8 mouse cellular contexts compared by ENCODE assay signal in the genomic region with DNA sequence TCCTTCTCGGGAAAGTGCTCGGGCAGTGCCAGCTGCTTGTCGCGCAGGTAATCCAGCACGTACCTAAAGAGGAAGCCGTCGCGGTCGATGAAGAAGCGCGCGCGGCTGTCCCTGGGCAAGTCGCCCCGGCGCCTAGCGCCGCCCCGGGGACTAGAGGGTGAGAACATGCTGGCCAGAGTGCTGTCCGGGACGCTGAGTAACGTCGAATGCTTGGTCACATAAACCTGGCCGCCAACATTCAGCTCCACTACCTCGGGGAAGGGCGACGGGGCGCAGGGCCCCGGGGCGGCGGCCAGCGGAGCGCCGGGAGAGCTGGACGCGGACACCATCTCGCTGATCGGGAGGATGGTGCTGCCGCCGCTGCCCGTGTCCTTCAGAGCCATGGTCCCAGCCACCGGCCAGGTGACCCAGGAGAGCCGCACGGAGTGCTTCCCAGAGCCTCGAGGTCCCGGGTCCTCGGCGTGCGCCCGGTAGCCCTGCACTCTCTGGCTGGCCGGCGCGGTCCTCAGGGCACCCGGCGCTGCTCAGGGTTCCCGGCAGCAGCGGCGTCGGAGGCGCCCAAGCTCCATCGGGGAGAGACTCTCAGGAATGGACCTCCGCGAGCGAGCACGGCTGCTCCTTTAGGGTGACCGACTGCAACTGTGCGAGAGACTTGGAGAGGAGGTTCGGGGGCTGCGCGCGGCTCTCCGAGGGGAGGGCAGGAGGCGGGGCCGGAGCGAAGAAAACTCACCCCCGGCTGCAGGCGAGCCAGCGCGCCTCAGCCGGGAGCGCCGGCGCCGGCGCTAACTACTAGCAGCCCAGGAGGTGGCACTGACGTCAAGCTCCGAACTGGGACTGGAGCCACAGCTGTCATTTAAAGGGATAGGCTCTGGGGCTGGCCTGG. TPM values are rescaled to one million over a fixed set of nuclear protein-coding genes. Genes with fewer than 3 reads are reported as not detected.
DNase-seq lines count a peak whose midpoint lies in the region; ATAC-seq and TF ChIP-seq lines count a peak whose summit lies in the region.

A gene (minus strand): TSS at position 761 of the 883 bp plus-strand sequence.

- no peaks in the 10 kb centered on the region for H3K27me3 ChIP-seq in forebrain, postnatal 0 days (ENCODE audit: insufficient read depth, low read length)
- H3K27me3 ChIP-seq in hindbrain, embryonic 11.5 days (ENCODE audit: control insufficient read depth, insufficient read depth, low read length): peaks cover 13% of the 10 kb centered on the region
- H3K27me3 ChIP-seq in liver, postnatal 0 days (ENCODE audit: insufficient read depth, low read length): peaks cover 23% of the 10 kb centered on the region

- TF ChIP-seq CTCF in forebrain, postnatal 0 days (IDR thresholded peaks at IDR 0.05; ENCODE audit: low read depth): peak; percentile 50
- no peak for TF ChIP-seq CTCF in liver, postnatal 0 days (IDR thresholded peaks at IDR 0.05; ENCODE audit: low read depth)

- H3K36me3 ChIP-seq in forebrain, postnatal 0 days (ENCODE audit: insufficient read depth): no peaks in the 10 kb centered on the region
- no peaks in the 10 kb centered on the region for H3K36me3 ChIP-seq in hindbrain, embryonic 11.5 days (ENCODE audit: control insufficient read depth, insufficient read depth, low read length)
- no peaks in the 10 kb centered on the region for H3K36me3 ChIP-seq in liver, postnatal 0 days (replicated peaks; ENCODE audit: insufficient read depth, low read length)

- H3K9ac ChIP-seq in forebrain, postnatal 0 days: peak within 1 kb of the TSS; percentile 60
- H3K9ac ChIP-seq in hindbrain, embryonic 11.5 days (ENCODE audit: low read depth, low read length): peak within 1 kb of the TSS; percentile 53
- no peak within 1 kb of the TSS for H3K9ac ChIP-seq in liver, postnatal 0 days (replicated peaks)

- 3% methylated on average over 87 of the region's 87 CpGs for WGBS in forebrain, postnatal 0 days
- under 1% methylated on average over 75 of the region's 87 CpGs for WGBS in hindbrain, embryonic 11.5 days
- WGBS in liver, postnatal 0 days (ENCODE audit: insufficient replicate concordance): under 1% methylated on average over 77 of the region's 87 CpGs

- H3K27ac ChIP-seq in forebrain, postnatal 0 days (ENCODE audit: low read depth, low read length): 0 out of 2 replicates have a peak within 1 kb of the TSS, but pooled peaks have one; percentile 35
- H3K27ac ChIP-seq in hindbrain, embryonic 11.5 days (ENCODE audit: low read depth, low read length): no peak within 1 kb of the TSS; the same call in 1 of the 2 replicates
- H3K27ac ChIP-seq in liver, postnatal 0 days (ENCODE audit: low read depth): no peak within 1 kb of the TSS

- peak within 1 kb of the TSS; percentile 84 for H3K4me2 ChIP-seq in forebrain, postnatal 0 days (ENCODE audit: low read depth)
- peak within 1 kb of the TSS; percentile 87 for H3K4me2 ChIP-seq in hindbrain, embryonic 11.5 days (replicated peaks; ENCODE audit: low read depth, low read length)
- H3K4me2 ChIP-seq in liver, postnatal 0 days (ENCODE audit: low read depth, low read length): peak within 1 kb of the TSS; percentile 59

- ATAC-seq in forebrain, postnatal 0 days: peak; percentile 95
- peak; percentile 97 for ATAC-seq in hindbrain, embryonic 11.5 days (ENCODE audit: low FRiP score)
- peak; percentile 25; the same call in 1 of the 2 replicates for ATAC-seq in liver, postnatal 0 days

- no peak for TF ChIP-seq EP300 in liver, postnatal 0 days (IDR thresholded peaks at IDR 0.05; ENCODE audit: low read depth)

- H3K9me3 ChIP-seq in forebrain, postnatal 0 days (ENCODE audit: low read length): no peaks in the 10 kb centered on the region
- H3K9me3 ChIP-seq in hindbrain, embryonic 11.5 days (ENCODE audit: control insufficient read depth, low read length): no peaks in the 10 kb centered on the region
- no peaks in the 10 kb centered on the region for H3K9me3 ChIP-seq in liver, postnatal 0 days (ENCODE audit: low read length)

- H3K4me1 ChIP-seq in forebrain, postnatal 0 days (ENCODE audit: insufficient read depth): no peaks in the 10 kb centered on the region
- no peaks in the 10 kb centered on the region for H3K4me1 ChIP-seq in hindbrain, embryonic 11.5 days (replicated peaks; ENCODE audit: control insufficient read depth, insufficient read depth, low read length)
- H3K4me1 ChIP-seq in liver, postnatal 0 days (ENCODE audit: insufficient read depth): no peaks in the 10 kb centered on the region; the same call in 1 of the 2 replicates

- peak; percentile 77 for DNase-seq in R1 (ENCODE audit: low read depth, low spot score)
- DNase-seq in cerebellum, adult 8-10 months: peak; percentile 81
- DNase-seq in forebrain, postnatal 0 days: peak; percentile 89
- DNase-seq in hindbrain, embryonic 11.5 days (ENCODE audit: low spot score): peak; percentile 83
- peak; percentile 25 for DNase-seq in layer of hippocampus, adult 9-10 months (ENCODE audit: low spot score)
- DNase-seq in liver, postnatal 0 days: peak; percentile 14
- DNase-seq in ovary, postnatal 10 days (ENCODE audit: low spot score): peak; percentile 9
- no peak for DNase-seq in thymus, adult 18-20 months

- peak within 1 kb of the TSS; percentile 63 for H3K4me3 ChIP-seq in forebrain, postnatal 0 days (ENCODE audit: low read depth, low read length)
- peak within 1 kb of the TSS; percentile 57 for H3K4me3 ChIP-seq in hindbrain, embryonic 11.5 days (ENCODE audit: low read depth, low read length)
- peak within 1 kb of the TSS; percentile 31 for H3K4me3 ChIP-seq in liver, postnatal 0 days (ENCODE audit: low read depth, low read length)

RNA-seq across cellular contexts. Expression of the gene that starts here (rescaled TPM):
- total RNA-seq in forebrain, postnatal 0 days (2014; rRNA removed): 18.6 and 19.0 TPM in 2 replicates
- 13.6 and 17.1 TPM in 2 replicates for polyA plus RNA-seq in forebrain, postnatal 0 days (2015; fragmentation: Nextera tagmentation; extraction: Ambion mirVana)
- 2.2 and 2.4 TPM in 2 replicates for polyA plus RNA-seq in hindbrain, embryonic 11.5 days (2014; fragmentation: Nextera tagmentation; extraction: Ambion mirVana)
- not detected in 2 replicates for polyA plus RNA-seq in liver, postnatal 0 days (2015; fragmentation: Nextera tagmentation; extraction: Ambion mirVana)

Comparison
In these comparisons a context has a peak if more than half of its experiments do, and no peak if none do; other contexts are left out.
1. Peak in DNase-seq, ATAC-seq, H3K4me3 ChIP-seq and H3K4me2 ChIP-seq in liver, postnatal 0 days; RNA of the gene not detected or under 1 TPM.
2. DNase-seq: peak in R1 (single experiment), cerebellum, adult 8-10 months (single experiment), forebrain, postnatal 0 days (single experiment), hindbrain, embryonic 11.5 days (single experiment), layer of hippocampus, adult 9-10 months (single experiment) and ovary, postnatal 10 days (single experiment); none in thymus, adult 18-20 months (0 of 2).
3. ATAC-seq: peak in every context shown above with its lines; median percentile 97 in hindbrain, embryonic 11.5 days; 95 in forebrain, postnatal 0 days; 25 in liver, postnatal 0 days.
4. Peak in every context shown above with its lines, with median percentiles within 50 percentile points of each other: H3K4me2 ChIP-seq and H3K4me3 ChIP-seq.